Mouse (Mus musculus) urinary bladder, adult 18-20 months (tissue): Measurements from ENCODE around the gene Eif2d.
"Not testable (repeated sequence)": the region's sequence is repeated elsewhere in the genome, so short reads cannot be mapped to it uniquely, and the experiment has no call there.

Experiments
- DNase-seq, 2 experiments: peaks; one replicate each; pipeline ENCODE4 v3.0.0; 2022; ENCODE audit warnings: low spot score in 2 of 2, mixed read lengths in 2 of 2

Eif2d gene

DNA sequence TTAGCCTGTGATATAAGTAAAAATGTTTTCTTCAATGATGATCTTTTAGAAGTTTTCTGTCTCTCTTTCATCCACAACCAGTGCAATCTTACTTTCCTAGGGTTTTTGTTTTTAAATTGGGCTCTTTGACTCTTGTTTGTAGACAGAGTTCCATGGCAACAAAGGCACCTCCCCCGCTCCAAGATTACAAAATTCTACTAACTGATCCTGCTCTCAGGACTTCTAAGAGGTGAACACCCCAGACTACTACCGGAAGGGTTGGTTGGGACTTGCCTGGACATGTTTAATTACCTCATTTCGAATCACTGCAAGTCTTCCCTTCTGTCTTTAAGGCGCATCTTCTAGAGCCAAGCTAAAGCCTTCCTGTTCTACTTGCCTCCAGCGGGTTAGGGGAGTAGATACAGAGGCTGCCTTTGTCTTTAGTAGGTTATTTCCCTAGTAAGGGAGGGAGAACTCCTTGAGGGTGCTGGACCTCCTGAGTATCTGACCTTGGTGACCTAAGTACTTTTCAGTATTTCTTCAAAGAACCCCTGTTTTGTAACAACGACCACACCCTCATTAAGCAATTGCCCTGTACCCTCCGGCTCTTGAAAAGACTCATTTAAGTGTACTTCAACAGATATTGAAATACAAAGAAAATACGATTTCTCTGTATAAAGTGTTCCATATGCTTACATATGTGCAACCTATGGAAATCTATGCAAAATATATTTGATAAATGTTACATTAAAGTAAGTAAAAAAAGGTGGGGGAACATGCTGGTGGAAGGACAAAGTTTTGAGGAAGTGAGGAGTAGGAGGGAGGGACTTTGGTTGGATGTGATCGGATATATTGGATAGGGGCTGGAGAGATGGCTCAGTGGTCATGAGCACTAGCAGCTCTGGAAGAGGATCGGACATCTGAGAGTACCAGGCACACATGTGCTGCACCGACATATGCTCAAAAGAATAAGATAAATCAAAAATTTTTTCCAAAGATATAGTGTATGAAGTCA is 13.6 kb upstream of the Eif2d start:
- DNase-seq = peak in 1 of 2 experiments; percentile 46

DNA sequence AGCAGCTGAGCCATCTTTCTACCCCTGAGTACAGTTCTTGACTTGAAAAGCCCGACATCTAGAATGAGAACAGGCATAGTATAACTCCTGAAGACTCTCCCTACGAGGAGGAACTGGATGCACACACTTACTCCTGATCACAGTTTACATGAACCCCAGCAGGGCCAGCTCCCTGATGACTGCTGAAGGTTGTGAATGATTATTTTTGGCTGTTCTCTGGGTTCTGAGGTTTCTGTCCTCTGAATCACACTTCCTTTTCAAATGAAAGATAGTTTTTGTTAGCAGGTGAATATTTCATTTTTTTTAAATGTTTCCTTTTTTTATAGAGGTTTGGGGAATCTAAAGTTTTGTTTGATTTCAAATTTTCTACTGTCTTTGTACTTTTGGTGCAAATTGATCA is 11.5 kb upstream of the Eif2d start:
- DNase-seq = no peak

DNA sequence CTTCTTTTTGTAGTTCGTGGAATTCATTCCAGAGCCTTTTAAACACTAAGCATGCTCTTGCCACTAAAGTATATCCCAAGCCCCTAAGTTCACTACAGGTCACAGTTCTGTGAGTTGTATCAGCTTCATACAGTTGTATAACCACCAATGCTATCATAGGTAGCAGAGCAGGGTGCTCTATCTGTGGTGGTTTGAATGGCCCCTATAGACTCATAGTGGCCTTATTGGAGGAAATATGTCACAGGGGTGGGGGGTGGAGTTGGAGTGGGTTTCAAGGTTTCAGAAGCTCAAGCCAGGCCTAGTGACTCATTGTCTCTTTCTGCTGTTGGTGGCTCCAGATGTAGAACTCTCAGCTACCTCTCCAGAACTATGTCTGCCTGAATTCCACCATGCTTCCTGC is 10.5 kb upstream of the Eif2d start:
- DNase-seq = no peak

DNA sequence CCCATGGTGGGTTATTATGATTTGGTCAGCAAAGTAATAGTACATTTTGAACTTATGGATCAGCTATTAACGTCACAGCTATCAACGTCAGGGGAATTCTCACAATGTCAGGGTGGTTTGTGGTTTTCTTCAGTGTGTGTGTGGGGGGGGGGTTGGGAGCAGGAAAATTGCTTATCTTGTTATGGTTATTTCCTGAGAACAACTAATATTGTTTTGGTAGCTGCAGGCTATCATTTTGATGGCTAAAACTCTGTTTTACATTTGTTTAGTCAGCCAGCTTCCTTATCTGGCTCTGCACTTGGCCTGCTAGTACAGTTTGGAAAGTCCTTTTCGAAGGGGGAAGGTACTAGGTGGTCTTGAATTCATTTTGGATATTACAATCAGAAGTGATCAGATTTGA is 7.8 kb upstream of the Eif2d start:
- not testable (repeated sequence) for DNase-seq

DNA sequence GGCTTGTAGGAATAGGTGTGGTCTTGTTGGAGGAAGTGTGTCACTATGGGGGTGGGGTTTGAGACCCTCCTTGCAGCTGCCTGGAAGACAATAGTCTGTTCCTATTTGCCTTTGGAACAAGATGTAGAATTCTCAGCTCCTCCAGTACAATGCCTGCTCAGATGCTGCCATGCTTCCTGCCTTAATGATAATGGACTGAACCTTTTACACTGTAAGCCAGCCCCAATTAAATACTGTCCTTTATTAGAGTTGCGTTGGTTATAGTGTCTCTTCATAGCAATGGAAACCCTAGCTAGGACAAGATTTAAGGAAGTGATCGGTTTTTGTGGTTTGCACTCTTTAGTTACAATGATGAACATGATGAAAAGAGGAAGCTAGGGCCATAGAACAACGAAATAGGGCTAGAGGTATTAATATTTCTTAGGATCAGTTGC is 6.8 kb upstream of the Eif2d start:
- no peak for DNase-seq

DNA sequence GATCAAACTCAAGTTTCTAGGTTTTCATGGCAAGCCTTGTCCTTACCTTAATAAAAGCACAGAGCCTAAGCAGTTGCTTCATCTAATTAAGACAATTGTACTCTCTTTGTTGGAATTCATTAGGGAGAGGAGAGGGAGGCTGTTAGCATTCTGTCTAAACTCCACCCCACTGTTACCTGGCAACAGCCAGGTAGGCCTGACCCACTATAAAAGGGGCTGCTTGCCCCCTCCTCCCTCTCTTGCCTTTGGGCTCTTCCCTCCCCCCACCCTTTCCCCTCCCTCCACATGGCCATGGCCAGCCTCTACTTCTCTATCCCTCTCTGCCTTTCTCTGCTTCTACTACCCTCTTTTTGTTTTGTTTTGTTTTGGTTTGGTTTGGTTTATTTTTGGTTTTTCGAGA is 3.5 kb upstream of the Eif2d start:
- DNase-seq = no peak

DNA sequence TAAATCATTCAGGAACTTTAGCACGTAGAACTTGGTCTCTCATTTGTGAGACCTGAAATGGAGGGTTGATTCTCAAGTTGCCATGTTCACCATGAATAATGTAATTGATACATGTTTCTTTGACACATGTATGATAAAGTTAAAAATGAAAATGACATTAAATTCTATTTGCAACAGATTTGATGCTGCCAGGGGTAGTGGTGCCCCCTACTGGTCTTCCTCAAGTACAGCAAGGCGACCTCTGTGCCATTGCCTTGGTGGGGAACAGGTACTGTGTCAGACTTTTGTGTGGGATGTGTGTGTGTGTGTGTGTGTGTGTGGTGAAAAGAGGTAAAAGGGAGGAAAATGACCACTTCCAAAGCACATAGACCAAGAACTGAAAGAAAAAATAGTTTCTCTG is 2.5 kb downstream of the Eif2d start:
- no peak for DNase-seq

DNA sequence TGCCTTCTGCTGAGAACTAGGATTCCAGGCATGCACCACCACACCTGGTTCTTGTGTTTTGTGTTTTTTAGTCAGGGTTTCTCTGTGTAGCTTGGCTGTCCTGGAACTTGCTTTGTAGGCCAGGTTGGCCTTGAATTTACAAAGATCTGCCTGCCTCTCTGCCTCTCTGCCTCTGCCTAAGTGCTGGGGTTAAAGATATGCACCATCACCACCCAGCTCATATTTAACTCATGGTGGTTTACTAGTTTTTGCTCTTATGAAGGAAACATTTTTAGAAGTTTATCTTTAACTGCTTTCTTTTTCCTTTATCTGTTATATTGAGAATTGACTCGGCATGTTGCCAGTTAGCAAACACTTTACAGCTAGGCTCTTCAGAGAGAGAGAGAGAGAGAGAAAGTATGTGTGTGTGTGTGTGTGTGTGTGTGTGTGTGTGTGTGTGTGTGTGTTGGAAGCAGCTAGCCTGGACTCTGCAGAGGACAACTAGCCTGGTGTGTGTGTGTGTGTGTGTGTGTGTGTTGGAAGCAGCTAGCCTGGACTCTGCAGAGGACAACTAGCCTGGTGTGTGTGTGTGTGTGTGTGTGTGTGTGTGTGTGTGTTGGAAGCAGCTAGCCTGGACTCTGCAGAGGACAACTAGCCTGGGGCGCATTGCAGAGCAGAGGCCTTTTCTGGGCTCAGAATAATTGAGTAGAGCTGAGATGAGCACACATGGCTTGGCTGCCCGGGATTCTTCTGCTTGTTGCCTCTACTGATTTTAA is 6.8 kb downstream of the Eif2d start:
- not testable (repeated sequence) for DNase-seq

DNA sequence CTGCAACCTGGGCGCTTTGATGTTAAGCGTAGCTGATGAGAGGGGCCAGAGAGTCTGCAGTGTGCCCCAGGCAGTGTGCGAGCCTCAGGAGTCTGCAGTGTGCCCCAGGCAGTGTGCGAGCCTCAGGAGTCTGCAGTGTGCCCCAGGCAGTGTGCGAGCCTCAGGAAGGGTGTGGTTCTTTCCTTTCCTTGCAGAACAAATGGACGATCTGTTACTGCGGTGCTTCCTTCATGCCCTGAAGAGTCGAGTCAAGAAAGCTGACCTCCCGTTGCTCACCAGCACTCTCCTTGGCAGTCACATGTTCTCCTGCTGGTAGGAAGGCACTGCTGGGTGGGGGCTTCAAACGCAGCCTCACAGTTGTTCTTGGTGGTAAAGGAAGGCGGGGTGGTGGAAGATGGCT is 8.1 kb downstream of the Eif2d start:
- DNase-seq = no peak

DNA sequence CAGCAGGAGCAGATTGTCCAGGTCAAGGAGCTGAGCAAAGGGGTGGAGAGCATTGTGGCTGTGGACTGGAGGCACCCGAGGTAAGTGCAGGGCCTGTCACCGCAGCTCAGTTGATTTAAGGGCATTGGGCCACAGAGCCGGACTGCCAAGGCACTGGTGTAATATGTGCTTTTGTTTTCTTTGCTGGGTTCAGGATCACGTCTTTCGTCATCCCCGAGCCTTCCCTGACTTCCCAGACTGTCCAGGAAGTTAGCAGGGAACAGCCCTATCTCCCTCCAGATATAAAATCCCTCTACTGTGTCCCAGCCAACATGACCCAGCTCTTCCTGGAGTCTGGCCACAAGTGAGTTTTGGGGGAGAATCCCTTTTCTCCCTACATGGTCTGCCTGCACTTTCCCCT is 11.4 kb downstream of the Eif2d start:
- no peak for DNase-seq

DNA sequence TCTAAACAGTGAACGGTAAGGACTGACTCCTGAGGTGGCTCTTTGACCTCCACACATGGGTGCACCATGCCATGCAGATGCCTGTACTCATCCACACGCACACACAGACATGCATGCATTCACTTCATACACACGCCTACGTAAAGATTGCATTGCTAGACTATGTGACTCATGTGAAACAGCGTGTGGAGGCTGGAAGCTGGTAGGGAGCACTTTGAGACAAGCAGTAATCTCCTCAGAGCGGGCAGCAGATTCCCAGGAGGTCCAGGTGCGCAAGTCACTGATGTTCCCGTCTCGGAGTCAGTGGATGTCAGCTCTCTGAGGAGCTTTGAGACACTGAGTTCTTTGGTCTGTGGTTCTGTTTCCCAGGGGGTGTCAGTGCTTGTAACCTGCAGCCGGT is 14.6 kb downstream of the Eif2d start:
- no peak for DNase-seq

DNA sequence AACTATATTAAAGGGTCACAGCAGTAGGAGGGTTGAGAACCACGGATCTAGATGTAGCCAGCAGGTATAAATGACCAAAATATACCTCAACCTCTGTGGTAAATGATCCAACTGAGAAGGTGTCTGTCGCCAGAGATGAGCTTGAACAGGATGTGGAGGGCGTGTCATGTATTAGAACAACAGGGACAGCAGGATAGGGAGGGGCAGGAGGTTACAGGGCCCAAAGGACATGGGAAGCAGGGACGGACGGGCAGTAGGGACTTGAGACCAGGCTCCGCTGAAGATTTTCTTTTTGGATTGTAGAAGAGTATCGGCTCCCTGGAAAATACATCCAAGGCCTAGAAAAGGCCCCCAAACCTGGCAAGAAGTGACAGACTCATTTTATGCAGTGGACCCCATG is 20.0 kb downstream of the Eif2d start:
- no peak for DNase-seq

DNA sequence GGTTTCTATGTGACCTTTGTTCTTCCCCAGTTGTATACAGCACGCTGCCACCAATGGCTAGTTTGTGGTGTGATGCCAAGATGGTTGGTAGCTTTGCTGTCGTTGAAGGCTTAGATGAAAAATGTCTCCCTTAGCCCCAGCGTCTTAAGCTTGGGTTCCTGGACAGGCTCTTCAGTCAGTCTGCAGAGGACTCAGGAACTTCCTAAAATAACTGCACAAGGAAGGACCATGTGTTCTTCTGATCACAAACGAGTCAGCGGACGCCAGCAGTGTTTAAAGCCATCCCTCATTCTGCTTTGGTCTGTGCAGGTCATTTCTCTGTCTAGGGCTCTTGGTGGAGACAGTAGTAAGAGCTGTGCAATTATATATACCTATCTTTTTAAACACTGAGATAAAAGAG is 20.8 kb downstream of the Eif2d start:
- no peak for DNase-seq

DNA sequence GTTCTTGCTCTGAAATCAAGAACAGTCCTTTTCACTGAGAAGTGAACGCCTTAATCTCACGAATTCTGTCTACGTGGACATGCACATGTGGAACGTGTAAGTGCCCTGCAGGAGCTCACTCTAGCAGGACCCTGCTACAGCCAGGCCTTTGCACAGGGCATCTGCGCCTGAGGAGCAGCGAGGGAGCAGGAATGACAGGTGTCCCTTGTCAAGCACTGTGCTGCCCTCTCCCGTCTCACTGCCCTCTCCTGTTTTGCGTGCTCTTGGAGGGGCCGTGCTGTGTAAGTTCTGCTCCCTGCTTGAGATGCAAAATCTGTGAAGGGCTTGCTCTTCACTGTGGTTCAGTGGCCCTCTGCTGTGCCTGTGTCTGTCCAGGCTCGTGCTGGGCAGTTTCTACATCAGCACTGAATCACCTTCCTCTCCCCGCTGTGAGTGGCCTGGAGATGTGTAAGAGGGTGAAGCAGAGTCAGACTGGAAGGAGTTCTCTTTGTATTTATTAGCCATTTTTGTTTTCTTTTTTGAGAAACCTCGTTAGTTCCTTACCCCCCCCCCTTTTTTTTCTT is 21.4 kb downstream of the Eif2d start:
- no peak for DNase-seq

DNA sequence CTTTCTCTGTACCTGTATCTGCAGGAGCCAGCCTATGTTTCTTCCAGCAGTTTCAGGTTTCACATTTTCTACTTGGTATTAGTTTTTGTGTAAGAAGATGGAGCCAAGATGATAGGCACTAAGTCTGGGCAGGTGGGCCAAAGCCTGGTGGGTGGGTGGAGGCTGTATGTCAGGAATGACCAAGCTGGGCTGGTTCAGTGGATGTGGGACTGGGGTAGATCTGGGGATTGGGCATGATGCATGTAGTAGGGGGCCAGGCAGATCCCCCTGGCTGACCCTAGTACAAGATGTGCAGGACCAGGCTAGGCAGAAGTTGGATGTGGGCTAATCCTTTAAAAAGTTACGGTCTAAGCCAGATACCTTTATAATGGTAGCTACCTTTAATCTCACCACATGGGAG is 22.2 kb downstream of the Eif2d start:
- DNase-seq = no peak

DNA sequence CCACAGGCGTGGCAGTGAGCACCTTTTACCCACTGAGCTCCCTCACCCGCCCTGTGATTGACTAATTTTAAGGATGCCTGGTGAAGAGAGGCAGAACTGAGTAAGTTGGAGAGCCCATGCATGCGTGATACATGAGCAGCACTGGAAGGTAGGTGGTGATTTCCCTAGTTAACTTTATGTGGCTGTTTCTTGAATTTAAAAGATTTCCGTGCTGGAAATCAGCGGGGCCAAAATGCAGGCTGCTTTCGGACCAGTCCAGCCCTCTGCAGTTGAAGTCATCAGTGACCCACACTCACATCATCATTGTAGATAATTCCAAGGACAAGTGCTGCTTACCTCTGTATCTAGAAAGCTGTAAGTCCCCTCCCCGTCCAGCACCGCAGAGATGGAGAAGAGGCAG is 22.8 kb downstream of the Eif2d start:
- no peak for DNase-seq

DNA sequence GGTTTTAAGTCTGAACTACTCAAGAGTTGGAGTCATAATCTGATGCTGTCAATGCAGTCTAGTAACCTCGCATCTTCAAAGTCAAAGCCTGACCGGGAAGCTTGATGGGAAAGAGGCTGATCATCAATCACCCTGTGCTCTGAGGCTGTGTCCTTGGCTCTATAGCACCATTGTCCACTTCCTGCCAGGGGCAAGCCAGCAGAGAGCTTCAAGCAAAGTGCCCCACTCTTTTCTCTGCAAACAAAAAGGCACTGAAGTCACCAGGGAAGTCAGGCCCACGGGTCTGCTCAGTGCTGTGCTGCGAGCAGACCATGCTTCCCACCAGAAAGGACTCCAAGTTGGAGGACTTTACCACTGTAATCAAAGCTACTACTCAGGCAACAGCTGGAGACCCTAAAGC is 24.3 kb downstream of the Eif2d start:
- DNase-seq = no peak

DNA sequence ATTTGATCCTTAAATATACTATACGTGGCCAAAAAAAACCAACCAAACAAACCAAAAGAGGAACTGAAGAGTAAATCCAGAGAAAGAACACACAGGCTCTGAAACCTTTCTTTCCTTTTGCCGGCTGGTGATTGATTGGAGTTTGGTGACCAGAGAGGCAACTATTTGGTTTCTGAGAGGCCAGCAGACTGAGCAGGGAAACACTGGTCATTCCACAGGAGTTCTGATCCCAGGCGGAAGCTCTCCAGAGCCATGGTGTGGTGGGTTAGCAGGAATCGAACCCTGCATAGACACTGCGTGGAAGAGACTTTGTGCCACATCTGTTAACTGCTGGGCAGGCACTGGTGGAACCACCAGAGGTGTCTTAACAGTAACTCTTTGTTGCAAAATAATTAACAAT is 25.1 kb downstream of the Eif2d start:
- no peak for DNase-seq

DNA sequence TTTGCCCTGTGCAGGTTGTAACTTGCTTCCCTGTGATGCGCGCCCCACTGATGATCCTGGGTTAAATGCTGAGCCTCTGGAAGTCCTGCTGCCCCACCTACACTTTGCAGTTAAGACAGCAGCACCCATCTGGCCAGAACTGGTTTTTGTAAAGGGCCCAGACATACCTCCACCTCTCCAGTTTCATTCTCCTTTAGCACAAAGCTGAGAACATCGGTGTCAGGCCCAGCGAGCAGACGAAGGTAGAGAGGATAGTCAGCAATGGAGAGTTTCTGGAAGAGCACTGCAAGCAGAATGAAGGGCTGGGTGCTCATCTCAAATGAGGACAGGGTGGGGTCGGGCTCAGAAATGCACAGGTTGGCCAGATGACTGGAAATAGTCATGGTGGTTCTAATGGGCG is 27.4 kb downstream of the Eif2d start:
- DNase-seq = no peak

DNA sequence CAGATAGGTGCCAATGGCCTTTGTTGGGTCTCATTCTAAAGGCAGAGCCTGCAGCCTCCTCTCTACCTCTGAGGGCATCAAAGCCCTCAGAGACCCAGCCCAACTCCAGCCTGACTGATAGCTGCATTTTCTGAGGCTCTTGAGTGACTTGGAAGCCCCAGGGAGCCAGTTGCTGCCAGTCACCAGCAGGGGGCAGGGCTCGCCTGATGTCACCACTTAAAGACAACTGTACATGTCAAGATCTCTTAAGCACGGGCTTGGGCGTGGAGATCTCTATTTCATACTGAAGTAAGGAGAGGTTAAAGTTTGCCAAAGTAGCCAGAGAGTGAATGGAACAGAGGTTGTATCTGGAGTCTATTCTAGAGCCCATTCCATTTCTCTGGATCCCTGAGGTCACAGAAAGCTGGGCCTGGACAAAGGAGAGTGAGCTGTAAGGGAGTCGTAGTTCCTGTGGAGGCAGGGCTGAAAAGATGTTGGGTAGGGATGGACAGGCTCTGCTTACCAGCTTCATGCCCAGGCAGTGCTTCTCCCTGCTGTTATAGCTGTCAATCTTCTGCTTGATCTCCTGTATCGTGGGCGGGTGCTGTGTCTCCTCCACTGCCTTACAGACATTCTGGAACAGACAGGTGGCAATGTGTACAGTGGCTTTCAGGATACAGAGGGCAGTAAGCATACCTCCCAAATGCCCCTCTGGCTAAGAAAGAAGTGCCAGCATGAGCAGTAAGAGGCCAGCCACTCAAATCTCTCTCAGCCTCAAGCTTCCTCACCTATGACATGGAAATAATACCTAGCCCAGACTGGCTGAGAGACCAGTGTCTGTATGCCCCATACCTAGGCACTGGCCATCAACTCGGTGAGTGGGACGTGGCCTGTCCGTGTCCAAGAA is 28.9 kb downstream of the Eif2d start:
- peak; percentile 62 to 68 for DNase-seq

DNA sequence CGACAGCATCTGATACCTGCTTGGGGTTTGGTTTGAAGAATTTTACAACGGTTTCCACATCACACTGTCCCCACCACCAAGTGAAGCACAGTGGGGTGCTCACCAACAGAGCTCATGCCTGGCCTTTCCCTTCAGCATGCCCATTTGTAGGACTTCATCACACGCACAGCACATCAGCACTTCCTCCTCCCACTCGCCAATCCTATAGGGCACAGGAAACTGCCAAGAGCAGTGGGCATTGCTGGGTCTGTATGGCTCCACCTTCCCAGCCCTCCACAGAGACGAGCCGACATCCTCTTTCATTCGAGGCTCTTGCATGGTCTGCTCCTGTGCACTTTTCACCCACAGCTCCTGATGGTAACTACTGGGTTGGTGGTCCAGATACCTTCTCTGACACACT is 30.2 kb downstream of the Eif2d start:
- no peak for DNase-seq
